Mouse (Mus musculus) olfactory bulb, adult 2 months (tissue): Measurements from ENCODE around the gene Gm9958.

Source experiments
- CTCF ChIP-seq: fragments of 200-500 bp; IDR thresholded peaks from 2 replicates; pipeline ENCODE4 v1.5.1; 2012; ENCODE audit warnings: low read depth, mild to moderate bottlenecking, low read length, moderate library complexity; ENCODE audit not compliant: insufficient read depth
- POLR2A ChIP-seq: fragments of 200-500 bp; IDR thresholded peaks from 2 replicates; pipeline ENCODE4 v1.6.1; 2012; ENCODE audit warnings: mild to moderate bottlenecking, low read depth, low read length, moderate library complexity; ENCODE audit not compliant: insufficient read depth

GRCm38 (mm10) chr5:90414142-90414924 lies 47.3 kb downstream of the Gm9958 start:
- TF ChIP-seq CTCF (no peak), POLR2A (no peak)
